Mouse (Mus musculus): Measurements from ENCODE around the gene Stub1.
"Not testable (repeated sequence)": the region's sequence is repeated elsewhere in the genome, so short reads cannot be mapped to it uniquely, and the experiment has no call there.

The Stub1 gene

DNA sequence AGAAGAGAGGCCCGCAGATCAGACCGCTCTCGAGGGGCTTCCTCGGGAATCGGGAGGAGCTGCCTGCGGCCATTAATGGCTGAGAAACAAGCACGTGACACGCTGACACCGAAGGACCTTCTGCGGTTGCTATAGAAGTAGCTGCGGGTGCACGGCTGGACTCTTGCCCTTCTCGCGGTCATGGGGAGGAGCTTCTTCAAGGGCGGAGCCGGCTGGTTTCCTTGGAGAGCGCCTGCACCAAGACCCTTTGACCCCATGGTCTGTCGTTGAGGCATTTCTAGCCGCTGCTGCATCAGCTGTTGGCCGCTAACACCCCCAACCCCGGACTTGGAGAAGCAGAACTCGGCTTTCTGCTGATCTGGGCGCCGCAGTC lies at the start of gene Stub1:
Stub1 (minus strand) TSS at position 114 of the 373 bp plus-strand sequence.
- in situ Hi-C loops (cut with MboI, MseI), result no loop called here

DNA sequence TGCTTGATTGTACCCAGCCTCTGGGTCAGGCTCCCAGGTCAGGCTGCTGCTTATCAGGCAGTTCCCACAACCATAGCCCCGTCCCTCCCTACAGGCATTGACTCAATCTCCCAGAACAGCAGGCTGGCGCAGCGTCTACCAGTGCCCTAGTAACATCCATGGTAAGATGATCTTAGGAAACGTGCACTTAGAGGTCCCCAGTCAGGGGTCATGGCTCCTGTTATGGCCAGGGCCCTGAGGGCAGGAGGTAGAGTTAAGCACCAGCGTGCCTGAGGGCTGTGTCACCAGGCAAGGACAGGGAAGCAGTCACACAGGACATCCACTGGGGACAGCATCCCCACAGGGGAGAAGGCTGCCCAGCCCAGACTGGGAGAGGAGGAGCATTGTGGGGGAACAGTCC lies 49.1 kb upstream of the Stub1 start:
- in situ Hi-C loops (cut with MboI, MseI), result no loop called here

GRCm38 (mm10) chr17:25881691-25882090 lies 48.5 kb upstream of the Stub1 start:
- in situ Hi-C loops (cut with MboI, MseI), result no loop called here

GRCm38 (mm10) chr17:25880913-25881641 lies 47.9 kb upstream of the Stub1 start:
- in situ Hi-C loops (cut with MboI, MseI), result no loop called here

DNA sequence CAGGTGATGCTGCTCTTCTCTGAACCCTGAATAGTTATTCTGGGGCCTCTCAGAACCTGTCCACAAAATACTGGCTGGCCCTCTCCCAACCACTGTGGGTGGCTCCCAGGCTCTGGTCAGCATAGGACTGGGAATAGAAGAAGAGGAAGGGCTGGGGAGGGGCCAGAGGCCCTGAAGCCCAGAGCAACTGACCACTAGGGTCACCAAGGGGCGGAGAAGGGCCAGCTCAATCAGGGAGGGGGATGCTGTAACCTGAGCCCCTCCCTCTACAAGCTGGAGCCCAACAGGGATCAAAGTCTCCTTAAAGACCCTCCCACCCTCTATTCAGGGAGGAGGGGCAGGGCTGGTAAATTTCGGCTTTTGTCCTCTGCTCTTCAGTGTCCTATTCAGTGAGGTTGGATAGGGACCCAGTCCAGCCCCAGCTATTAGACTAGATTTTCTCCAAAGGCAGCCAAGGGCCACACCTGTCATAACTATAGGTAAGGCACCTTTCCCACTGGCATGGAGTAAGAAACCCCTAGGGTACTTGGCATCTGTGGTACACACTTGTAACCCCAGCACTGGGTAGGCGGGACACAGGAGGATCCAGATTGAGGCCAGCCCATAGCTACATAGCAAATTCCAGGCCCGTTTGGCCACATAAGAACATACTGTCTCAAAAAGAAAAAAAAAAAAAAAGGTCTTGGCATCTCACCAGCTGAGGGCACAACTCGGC lies 47.1 kb upstream of the Stub1 start, which contains the start of gene Wfikkn1:
Wfikkn1 (minus strand) TSS at position 663 of the 715 bp plus-strand sequence.
- in situ Hi-C loops (cut with MboI, MseI), result no loop called here

- in situ Hi-C loops (cut with MboI, MseI), result no loop called here
These were observed 46.5 kb upstream of the Stub1 start for GRCm38 (mm10) chr17:25879750-25880149.

DNA sequence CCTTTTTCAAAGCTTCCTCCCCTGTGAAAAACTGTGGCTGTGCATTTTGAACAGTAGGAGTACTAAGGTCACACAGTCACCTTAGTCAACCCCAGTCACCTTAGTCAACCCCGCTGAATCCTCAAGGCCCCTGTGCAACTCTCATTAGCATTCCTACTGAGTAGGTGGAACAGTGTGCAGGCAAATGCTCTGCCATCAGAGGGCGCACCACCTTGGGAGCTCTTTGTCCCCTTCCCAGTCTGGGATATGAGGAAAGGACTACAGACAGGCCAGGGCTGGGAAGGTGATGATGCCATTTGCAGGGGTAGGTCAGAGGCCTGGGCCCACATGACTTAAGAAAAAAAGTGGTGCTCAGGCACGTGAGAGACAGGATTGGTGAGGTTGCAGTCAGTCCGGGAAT lies 46.1 kb upstream of the Stub1 start:
- in situ Hi-C loops (cut with MboI, MseI), result no loop called here

DNA sequence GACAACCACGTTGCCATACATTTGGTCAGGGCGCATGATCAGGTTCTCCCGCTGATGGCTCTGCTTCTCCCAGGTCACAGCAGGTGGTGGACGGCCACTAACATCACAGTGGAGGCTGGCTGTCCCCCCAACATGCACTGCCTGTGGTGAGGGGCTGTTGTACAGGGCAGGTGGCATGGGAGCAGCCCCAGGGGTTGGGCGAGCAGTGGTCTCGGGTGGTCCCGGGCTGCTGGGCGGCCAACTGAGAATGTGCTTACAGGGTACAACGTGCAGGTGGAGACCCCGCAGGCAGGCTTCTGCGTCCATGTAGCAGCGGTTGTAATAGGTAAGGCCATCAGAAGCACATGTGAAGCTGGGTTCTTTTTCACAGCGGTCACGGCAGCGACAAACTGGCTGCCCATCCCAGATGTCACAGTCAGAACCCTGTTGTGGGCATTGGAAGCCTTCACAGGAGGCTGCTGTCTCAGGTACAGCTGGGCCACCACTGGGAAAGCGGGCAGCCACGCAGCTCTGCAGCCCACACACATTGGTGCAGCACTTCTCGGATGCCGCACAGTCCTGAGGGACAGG lies 45.5 kb upstream of the Stub1 start:
- in situ Hi-C loops (cut with MboI, MseI), result no loop called here

DNA sequence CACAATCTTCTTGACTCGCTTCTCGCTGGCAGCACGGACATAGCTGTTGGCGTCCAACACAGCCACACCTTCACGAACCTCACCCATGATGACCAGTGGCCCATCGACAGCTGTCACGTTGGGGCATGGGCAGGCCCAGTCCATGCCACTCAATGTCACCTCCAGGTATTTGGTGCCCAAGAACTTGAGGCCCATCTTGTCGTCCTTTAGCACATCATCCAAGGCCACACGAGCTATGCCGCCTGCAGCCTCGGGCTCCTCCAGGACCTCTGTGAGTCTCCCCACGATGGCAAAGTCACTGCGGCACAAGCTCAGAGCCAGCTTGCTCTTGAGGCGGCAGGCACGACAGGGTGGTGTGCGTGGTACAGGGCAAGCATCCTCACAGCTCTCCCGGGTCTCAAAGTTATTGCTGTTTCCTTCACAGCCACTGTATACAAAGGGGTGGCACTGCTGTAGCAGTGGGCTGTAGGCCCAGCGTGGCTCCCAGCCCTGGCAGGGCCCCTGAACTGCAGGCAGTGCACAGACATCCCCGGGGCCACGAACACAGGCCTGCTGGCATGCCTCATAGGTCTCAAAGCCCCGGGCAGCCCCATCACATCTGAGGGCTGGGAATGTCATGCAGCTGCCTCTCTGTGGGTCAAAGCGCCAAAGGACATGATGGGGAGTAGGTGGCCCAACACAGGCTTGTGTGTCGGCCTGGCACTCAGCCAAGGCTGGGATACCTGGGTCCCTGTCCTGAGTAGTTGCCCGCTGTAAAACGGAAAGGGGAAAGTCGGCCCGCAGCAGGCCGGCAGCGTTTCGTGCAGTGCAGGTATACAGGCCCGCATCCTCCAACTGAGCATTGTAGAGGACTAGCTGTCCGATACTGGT lies 44.8 kb upstream of the Stub1 start:
- in situ Hi-C loops (cut with MboI, MseI), result no loop called here

DNA sequence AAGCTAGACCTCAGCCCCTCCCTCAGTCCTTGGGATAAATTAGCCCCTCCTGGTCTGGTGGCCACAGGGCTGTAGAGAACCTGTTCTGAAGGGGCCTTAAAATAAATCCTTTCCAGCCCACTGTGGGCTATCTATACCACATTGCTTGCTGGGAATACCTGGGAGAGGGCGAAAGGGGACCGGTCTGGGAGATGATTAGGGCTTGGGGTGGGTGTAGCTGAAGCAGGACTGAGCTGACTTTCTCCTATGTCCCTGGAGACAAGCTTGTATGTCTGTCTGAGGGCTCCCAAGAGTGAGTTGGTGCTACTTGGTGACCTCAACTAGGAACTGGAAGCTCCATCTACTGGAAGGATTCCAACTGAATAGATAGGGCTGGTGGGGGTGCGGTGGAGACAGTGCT lies 43.8 kb upstream of the Stub1 start:
- in situ Hi-C loops (cut with MboI, MseI), result no loop called here

DNA sequence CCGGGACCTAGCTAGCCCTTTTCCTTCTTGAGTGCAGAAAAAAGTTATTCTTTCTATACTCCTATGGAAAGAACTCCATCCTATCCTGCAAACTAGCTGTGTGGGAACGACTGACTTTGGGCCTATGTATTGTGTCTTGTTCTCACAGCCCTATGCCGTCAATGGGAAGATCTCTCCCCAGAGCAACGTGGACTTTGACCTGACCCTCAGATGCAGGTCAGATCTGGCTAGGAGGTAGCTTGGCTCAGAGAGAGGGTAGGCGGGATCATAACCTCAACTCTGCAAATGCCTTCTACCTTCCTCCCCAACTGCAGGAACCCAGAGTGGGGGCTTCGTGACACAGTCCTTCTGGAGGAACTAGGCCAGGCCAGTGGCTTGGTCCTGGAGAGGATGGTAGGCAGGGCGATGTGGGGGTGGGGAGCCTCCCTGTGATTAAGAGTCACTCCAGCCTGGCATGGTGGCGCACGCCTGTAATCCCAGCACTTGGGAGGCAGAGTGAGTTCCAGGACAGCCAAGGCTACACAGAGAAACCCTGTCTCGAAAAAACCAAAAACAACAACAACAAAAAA lies 43.2 kb upstream of the Stub1 start:
- in situ Hi-C loops (cut with MboI, MseI), result no loop called here

- in situ Hi-C loops (cut with MboI, MseI), result no loop called here
These were observed 42.2 kb upstream of the Stub1 start for GRCm38 (mm10) chr17:25875171-25876136.

GRCm38 (mm10) chr17:25874721-25875170 lies 41.5 kb upstream of the Stub1 start, which contains the start of gene Mettl26:
Mettl26 (plus strand) TSS chr17:25875074.
- in situ Hi-C loops (cut with MboI, MseI), result no loop called here

- in situ Hi-C loops (cut with MboI, MseI), result no loop called here
These were observed 41.0 kb upstream of the Stub1 start for GRCm38 (mm10) chr17:25874148-25874720.

- in situ Hi-C loops (cut with MboI, MseI), result no loop called here
These were observed 40.4 kb upstream of the Stub1 start for GRCm38 (mm10) chr17:25873405-25874147.

GRCm38 (mm10) chr17:25872676-25873075 lies 39.5 kb upstream of the Stub1 start:
- in situ Hi-C loops (cut with MboI, MseI), result no loop called here

- in situ Hi-C loops (cut with MboI, MseI), result not testable (repeated sequence)
These were observed 38.4 kb upstream of the Stub1 start for GRCm38 (mm10) chr17:25871566-25871965.

- in situ Hi-C loops (cut with MboI, MseI), result no loop called here
These were observed 36.8 kb upstream of the Stub1 start for GRCm38 (mm10) chr17:25869954-25870353.

- in situ Hi-C loops (cut with MboI, MseI), result no loop called here
These were observed 36.3 kb upstream of the Stub1 start for GRCm38 (mm10) chr17:25869498-25869897.
